Mouse (Mus musculus) cortical plate, adult 2 months (tissue): ENCODE results near the gene Ndufb8. TPM values are rescaled to one million over a fixed set of nuclear protein-coding genes. Genes with fewer than 3 reads are reported as not detected.
A peak's percentile ranks its signal among the peaks of the same experiment; 100 is the strongest.

Source experiments
- H3K27ac ChIP-seq: fragments of 200-500 bp; 2 replicates; pipeline ENCODE4 v1.5.1; 2012; ENCODE audit warnings: low read length, control low read depth, inconsistent platforms; ENCODE audit not compliant: insufficient read depth
- H3K4me1 ChIP-seq: fragments of 200-500 bp; 2 replicates; pipeline ENCODE4 v1.6.1; 2011; ENCODE audit warnings: low read length; ENCODE audit not compliant: control insufficient read depth, insufficient read depth
- H3K4me3 ChIP-seq: fragments of 200-500 bp; 2 replicates; pipeline ENCODE4 v1.5.1; 2011; ENCODE audit warnings: mild to moderate bottlenecking, low read length, control low read depth; ENCODE audit not compliant: insufficient read depth
- CTCF ChIP-seq: fragments of 200-500 bp; IDR thresholded peaks from 2 replicates; pipeline ENCODE4 v1.5.1; 2011; ENCODE audit warnings: mild to moderate bottlenecking, control low read depth, low read length; ENCODE audit not compliant: insufficient read depth; ENCODE audit errors: extremely low read depth
- POLR2A ChIP-seq: fragments of 200-500 bp; IDR thresholded peaks from 2 replicates; pipeline ENCODE4 v1.6.1; 2011; ENCODE audit warnings: mild to moderate bottlenecking, low read length, control low read depth; ENCODE audit not compliant: insufficient read depth; ENCODE audit errors: extremely low read depth
- polyA plus RNA-seq: library from polyadenylated mRNA; depleted of rRNA; stranded (reverse); fragments of >200 nt; gene quantifications from 2 replicates; pipeline ENCODE4 v1.2.3, GENCODE M21; 2012; rRNA removed

The Ndufb8 gene
- polyA plus RNA-seq, 1 experiment: 586 TPM

GRCm38 (mm10) chr19:44513921-44514482, 41.2 kb downstream of the Ndufb8 start:
- H3K27ac ChIP-seq: no peak overlapping the region
- no peak overlapping the region for H3K4me3 ChIP-seq
- TF ChIP-seq POLR2A: no peak
- no peak for TF ChIP-seq CTCF
- no peaks in the 10 kb centered on the region for H3K4me1 ChIP-seq

GRCm38 (mm10) chr19:44513054-44513833, 42.0 kb downstream of the Ndufb8 start:
- Histone ChIP-seq H3K4me3 (no peak overlapping the region), H3K27ac (no peak overlapping the region), H3K4me1 (no peaks in the 10 kb centered on the region)
- TF ChIP-seq CTCF: no peak
- no peak for TF ChIP-seq POLR2A

- Histone ChIP-seq H3K27ac (no peak overlapping the region), H3K4me3 (no peak overlapping the region), H3K4me1 (no peaks in the 10 kb centered on the region)
- no peak for TF ChIP-seq CTCF
- no peak for TF ChIP-seq POLR2A
These were observed 42.6 kb downstream of the Ndufb8 start for GRCm38 (mm10) chr19:44512601-44513000.

DNA sequence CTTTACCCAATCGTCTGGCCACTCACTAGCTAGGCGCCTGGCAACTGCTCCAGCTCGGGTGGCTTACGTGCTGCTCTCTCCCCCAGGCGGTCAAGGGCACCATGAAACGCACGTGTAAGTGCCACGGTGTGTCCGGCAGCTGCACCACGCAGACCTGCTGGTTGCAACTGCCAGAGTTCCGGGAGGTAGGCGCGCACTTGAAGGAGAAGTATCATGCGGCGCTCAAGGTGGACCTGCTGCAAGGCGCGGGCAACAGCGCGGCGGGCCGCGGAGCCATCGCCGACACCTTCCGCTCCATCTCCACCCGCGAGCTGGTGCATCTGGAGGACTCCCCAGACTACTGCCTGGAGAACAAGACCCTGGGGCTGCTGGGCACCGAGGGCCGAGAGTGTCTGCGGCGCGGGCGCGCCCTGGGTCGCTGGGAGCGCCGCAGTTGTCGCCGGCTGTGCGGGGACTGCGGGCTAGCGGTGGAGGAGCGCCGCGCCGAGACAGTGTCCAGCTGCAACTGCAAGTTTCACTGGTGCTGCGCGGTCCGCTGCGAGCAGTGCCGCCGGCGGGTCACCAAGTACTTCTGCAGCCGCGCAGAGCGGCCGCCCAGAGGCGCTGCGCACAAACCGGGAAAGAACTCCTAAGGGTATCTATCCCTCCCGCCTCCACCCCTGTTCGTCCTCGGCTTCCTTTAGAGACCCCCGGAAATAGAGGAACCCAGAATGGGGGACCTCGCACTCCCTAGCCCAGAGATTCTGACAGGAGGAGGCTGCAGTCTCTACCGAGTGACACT, 43.6 kb downstream of the Ndufb8 start:
- TF ChIP-seq CTCF (no peak), POLR2A (no peak)
- Histone ChIP-seq H3K4me3 (peak overlapping the region; percentile 19; the same call in 1 of the 2 replicates), H3K27ac (no peak overlapping the region), H3K4me1 (no peaks in the 10 kb centered on the region)

DNA sequence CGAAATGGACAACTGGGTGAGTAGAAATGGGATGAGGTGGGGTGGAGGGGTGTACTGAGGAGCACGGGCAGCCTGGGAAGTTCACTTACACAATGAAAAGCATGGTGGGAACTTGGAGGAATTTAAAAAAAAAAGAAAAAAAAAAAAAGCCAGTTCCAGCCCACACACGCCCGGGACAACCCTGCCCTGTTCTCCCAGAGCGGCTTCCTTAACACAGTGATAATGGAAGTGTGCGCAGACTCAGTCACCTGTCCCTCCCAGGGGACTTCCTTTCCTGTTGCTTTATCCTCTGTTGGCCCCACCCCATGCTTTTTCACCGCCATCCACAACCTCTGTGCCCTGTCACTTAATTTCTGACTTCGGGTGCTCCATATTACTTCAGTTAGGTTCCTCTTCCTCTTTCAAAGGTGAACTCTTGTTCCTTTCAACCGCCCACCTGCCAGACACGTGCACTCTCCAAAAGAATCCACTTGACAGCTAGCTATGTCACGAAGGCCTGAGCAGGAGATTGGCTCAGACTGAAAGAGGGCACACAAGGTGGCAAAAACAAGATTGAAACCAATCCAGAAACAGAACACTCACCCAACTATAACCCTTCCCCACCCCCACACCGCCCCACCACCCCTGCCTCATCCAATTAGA, 44.6 kb downstream of the Ndufb8 start:
- TF ChIP-seq POLR2A (no peak), CTCF (no peak)
- no peak overlapping the region for H3K27ac ChIP-seq
- no peak overlapping the region for H3K4me3 ChIP-seq
- H3K4me1 ChIP-seq: no peaks in the 10 kb centered on the region

DNA sequence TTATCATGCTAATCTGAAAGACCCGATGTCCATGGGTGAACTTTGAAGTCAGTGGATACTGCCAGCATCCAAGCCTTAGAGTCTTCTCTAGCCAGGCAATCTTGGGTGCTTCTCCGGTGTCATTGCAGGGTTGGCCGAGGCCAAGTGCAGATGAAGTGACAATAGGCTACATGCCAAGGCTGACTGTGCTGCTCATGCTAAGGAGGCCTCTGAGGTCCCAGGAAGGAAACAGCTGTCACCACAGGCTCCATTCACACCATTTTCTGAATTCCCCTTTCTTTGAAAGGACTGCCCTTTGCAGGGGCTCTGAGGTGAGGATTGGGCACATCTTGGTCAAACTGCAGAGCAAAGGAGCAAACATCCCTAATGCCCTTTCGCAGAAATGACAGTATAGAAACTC, 52.5 kb downstream of the Ndufb8 start:
- no peaks in the 10 kb centered on the region for H3K4me1 ChIP-seq
- no peak overlapping the region for H3K27ac ChIP-seq
- no peak overlapping the region for H3K4me3 ChIP-seq
- no peak for TF ChIP-seq CTCF
- TF ChIP-seq POLR2A: no peak

GRCm38 (mm10) chr19:44501925-44502324, 53.3 kb downstream of the Ndufb8 start:
- no peak for TF ChIP-seq CTCF
- TF ChIP-seq POLR2A: no peak
- Histone ChIP-seq H3K4me1 (no peaks in the 10 kb centered on the region), H3K27ac (no peak overlapping the region), H3K4me3 (no peak overlapping the region)

DNA sequence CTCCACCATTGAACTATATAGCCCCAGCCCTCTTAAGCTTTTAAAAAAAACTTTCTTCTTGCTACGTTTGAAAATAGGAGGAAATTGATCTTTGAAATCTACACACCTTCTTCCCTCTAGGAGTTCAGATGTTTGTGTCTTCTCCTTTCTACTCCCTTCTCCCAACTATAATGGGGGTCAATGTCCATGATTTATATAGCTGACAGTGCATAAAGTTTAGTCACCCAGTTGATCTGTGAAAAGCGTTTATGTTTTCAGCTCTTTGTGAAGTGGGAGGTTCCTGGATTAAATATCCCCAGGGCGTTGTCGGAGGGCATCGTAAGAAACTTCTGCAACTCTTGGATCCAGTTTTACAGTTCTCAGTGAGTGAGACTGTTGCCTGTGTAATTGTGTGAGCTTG, 55.0 kb downstream of the Ndufb8 start:
- Histone ChIP-seq H3K4me1 (no peaks in the 10 kb centered on the region), H3K4me3 (no peak overlapping the region), H3K27ac (no peak overlapping the region)
- TF ChIP-seq CTCF (no peak), POLR2A (no peak)

DNA sequence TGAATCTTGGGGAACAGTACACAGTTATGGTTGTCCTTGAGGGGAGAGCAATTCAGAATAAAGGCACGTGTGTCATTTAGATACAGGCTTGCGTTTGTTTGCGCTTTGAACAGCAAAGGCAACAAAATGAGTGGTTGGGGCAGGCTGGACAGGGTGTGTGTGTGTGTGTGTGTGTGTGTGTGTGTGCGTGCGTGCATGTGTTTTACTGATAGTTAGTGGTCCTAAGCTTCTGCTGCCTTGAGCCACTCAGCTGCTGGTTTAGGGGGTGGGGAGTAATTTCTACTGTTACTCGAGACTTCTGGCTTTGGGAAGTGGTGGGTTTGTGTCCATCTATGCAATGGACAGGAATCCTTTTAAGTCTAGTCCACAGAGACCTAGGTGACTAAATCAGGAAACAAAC, 56.3 kb downstream of the Ndufb8 start:
- H3K4me1 ChIP-seq: no peaks in the 10 kb centered on the region
- H3K27ac ChIP-seq: no peak overlapping the region
- no peak overlapping the region for H3K4me3 ChIP-seq
- TF ChIP-seq CTCF (no peak), POLR2A (no peak)

Other genes with a start within 250 kb of the Ndufb8 start
- 0.25 and 0.33 TPM in 2 replicates for gene Scd4, start 222.3 kb downstream of the Ndufb8 start, polyA plus RNA-seq
- gene Scd1, start 147.6 kb downstream of the Ndufb8 start, polyA plus RNA-seq: 121 and 184 TPM in 2 replicates
- 0.04 and 0.10 TPM in 2 replicates for gene Wnt8b, start 62.0 kb downstream of the Ndufb8 start, polyA plus RNA-seq
- 0.15 and 0.19 TPM in 2 replicates for gene Sec31b, start 9.6 kb downstream of the Ndufb8 start, polyA plus RNA-seq
- not detected in 2 replicates for gene Gm20538, start 2.6 kb downstream of the Ndufb8 start, polyA plus RNA-seq
- 23.9 and 24.9 TPM in 2 replicates for gene Hif1an, start 7.4 kb upstream of the Ndufb8 start, polyA plus RNA-seq
- 0.06 and 0.13 TPM in 2 replicates for gene Pax2, start 200.6 kb upstream of the Ndufb8 start, polyA plus RNA-seq